Mouse (Mus musculus): ENCODE measurements around the gene Kap.

- no peak for TF ChIP-seq CTCF (conservative IDR thresholded peaks at IDR 0.05; ENCODE audit: low read length)
- no peak for TF ChIP-seq NANOG (IDR thresholded peaks at IDR 0.05; ENCODE audit: borderline replicate concordance, low read length)
- no peak for TF ChIP-seq POU5F1 (IDR thresholded peaks at IDR 0.05; ENCODE audit: borderline replicate concordance, low read length)
Observed at GRCm38 (mm10) chr6:133853526-133853925, at the start of gene Kap.
